Mouse (Mus musculus): ENCODE data around the gene Pon2. TPM values are rescaled to one million over a fixed set of nuclear protein-coding genes. Genes with fewer than 3 reads are reported as not detected.
"Not testable (repeated sequence)": the region's sequence is repeated elsewhere in the genome, so short reads cannot be mapped to it uniquely, and the experiment has no call there.

Pon2 gene
- total RNA-seq (2012; rRNA removed) = 11.1 and 12.7 TPM in 2 replicates

- H3K4me1 ChIP-seq (ENCODE audit: control insufficient read depth in 2 of 2, insufficient read depth in 2 of 2, low read length in 2 of 2, poor library complexity in 1 of 2) = peaks cover 0 to 5% of the 10 kb centered on the region in 2 experiments; a peak in 1 of 4 replicates
- H3K27ac ChIP-seq (ENCODE audit: insufficient read depth, low read depth, low read length, poor library complexity, severe bottlenecking) = no peak within 1 kb of the TSS
- no peaks in the 10 kb centered on the region for H3K9me3 ChIP-seq (ENCODE audit: control insufficient read depth, insufficient read depth, low read depth, low read length)
- TF ChIP-seq CHD2 (IDR thresholded peaks at IDR 0.05; ENCODE audit: low read depth, low read length) (no peak), HCFC1 (IDR thresholded peaks at IDR 0.05; ENCODE audit: borderline replicate concordance, insufficient read depth, low read length) (0 out of 2 replicates have a peak, but pooled peaks have one; percentile 20)
- peak; percentile 33 for DNase-seq (ENCODE audit: low read depth, low spot score)
- H3K36me3 ChIP-seq (ENCODE audit: control insufficient read depth, insufficient read depth, low read length, poor library complexity, severe bottlenecking) = no peaks in the 10 kb centered on the region
- peak within 1 kb of the TSS; percentile 64 to 82 for H3K4me3 ChIP-seq (ENCODE audit: insufficient read depth in 1 of 2, low read depth in 1 of 2, low read length in 2 of 2, poor library complexity in 1 of 2, severe bottlenecking in 1 of 2)
- in situ Hi-C loops (cut with MboI; ENCODE audit: low sequenced_read_pairs in 2 of 2, unreplicated experiment in 2 of 2) = no loop called here
- H3K9ac ChIP-seq (ENCODE audit: insufficient read depth, low read depth, low read length, poor library complexity, severe bottlenecking) = peak within 1 kb of the TSS; percentile 91
These were observed at the start of gene Pon2 for GRCm38 (mm10) chr6:5298092-5298554. Gene Pon2 (minus strand): TSS chr6:5298455.

GRCm38 (mm10) chr6:5344255-5344654 is 46.0 kb upstream of the Pon2 start:
- DNase-seq (ENCODE audit: low read depth, low spot score) = no peak
- TF ChIP-seq CHD2 (IDR thresholded peaks at IDR 0.05; ENCODE audit: low read depth, low read length) (no peak), ZNF384 (IDR thresholded peaks at IDR 0.05; ENCODE audit: low read depth, low read length) (no peak), HCFC1 (IDR thresholded peaks at IDR 0.05; ENCODE audit: borderline replicate concordance, insufficient read depth, low read length) (no peak), MAFK (IDR thresholded peaks at IDR 0.05; ENCODE audit: insufficient read depth, low read depth, low read length) (no peak), ZC3H11A (IDR thresholded peaks at IDR 0.05; ENCODE audit: borderline replicate concordance, low read depth, low read length) (no peak)
- no peak overlapping the region for H3K9ac ChIP-seq (ENCODE audit: insufficient read depth, low read depth, low read length, poor library complexity, severe bottlenecking)
- H3K27ac ChIP-seq (ENCODE audit: insufficient read depth, low read depth, low read length, poor library complexity, severe bottlenecking) = no peak overlapping the region
- no peaks in the 10 kb centered on the region for H3K4me1 ChIP-seq (ENCODE audit: control insufficient read depth in 2 of 2, insufficient read depth in 2 of 2, low read length in 2 of 2, poor library complexity in 1 of 2)
- no peaks in the 10 kb centered on the region for H3K9me3 ChIP-seq (ENCODE audit: control insufficient read depth, insufficient read depth, low read depth, low read length)
- in situ Hi-C loops (cut with MboI; ENCODE audit: low sequenced_read_pairs in 2 of 2, unreplicated experiment in 2 of 2) = no loop called here
- no peaks in the 10 kb centered on the region for H3K36me3 ChIP-seq (ENCODE audit: control insufficient read depth, insufficient read depth, low read length, poor library complexity, severe bottlenecking)
- H3K4me3 ChIP-seq (ENCODE audit: insufficient read depth in 1 of 2, low read depth in 1 of 2, low read length in 2 of 2, poor library complexity in 1 of 2, severe bottlenecking in 1 of 2) = no peak overlapping the region

GRCm38 (mm10) chr6:5339283-5339682 is 41.0 kb upstream of the Pon2 start:
- in situ Hi-C loops (cut with MboI; ENCODE audit: low sequenced_read_pairs in 2 of 2, unreplicated experiment in 2 of 2) = not testable (repeated sequence)

GRCm38 (mm10) chr6:5338781-5339180 is 40.5 kb upstream of the Pon2 start:
- H3K4me3 ChIP-seq (ENCODE audit: insufficient read depth in 1 of 2, low read depth in 1 of 2, low read length in 2 of 2, poor library complexity in 1 of 2, severe bottlenecking in 1 of 2); H3K27ac ChIP-seq (ENCODE audit: insufficient read depth, low read depth, low read length, poor library complexity, severe bottlenecking); H3K4me1 ChIP-seq (ENCODE audit: control insufficient read depth in 2 of 2, insufficient read depth in 2 of 2, low read length in 2 of 2, poor library complexity in 1 of 2); H3K9ac ChIP-seq (ENCODE audit: insufficient read depth, low read depth, low read length, poor library complexity, severe bottlenecking); in situ Hi-C loops (cut with MboI; ENCODE audit: low sequenced_read_pairs in 2 of 2, unreplicated experiment in 2 of 2); H3K9me3 ChIP-seq (ENCODE audit: control insufficient read depth, insufficient read depth, low read depth, low read length); H3K36me3 ChIP-seq (ENCODE audit: control insufficient read depth, insufficient read depth, low read length, poor library complexity, severe bottlenecking); DNase-seq (ENCODE audit: low read depth, low spot score): not testable (repeated sequence)

More at GRCm38 (mm10) chr6:5339283-5339682, 41.0 kb upstream of the Pon2 start:
- H3K27ac ChIP-seq (ENCODE audit: insufficient read depth, low read depth, low read length, poor library complexity, severe bottlenecking); H3K9me3 ChIP-seq (ENCODE audit: control insufficient read depth, insufficient read depth, low read depth, low read length); H3K9ac ChIP-seq (ENCODE audit: insufficient read depth, low read depth, low read length, poor library complexity, severe bottlenecking); H3K36me3 ChIP-seq (ENCODE audit: control insufficient read depth, insufficient read depth, low read length, poor library complexity, severe bottlenecking); H3K4me3 ChIP-seq (ENCODE audit: insufficient read depth in 1 of 2, low read depth in 1 of 2, low read length in 2 of 2, poor library complexity in 1 of 2, severe bottlenecking in 1 of 2); DNase-seq (ENCODE audit: low read depth, low spot score); H3K4me1 ChIP-seq (ENCODE audit: control insufficient read depth in 2 of 2, insufficient read depth in 2 of 2, low read length in 2 of 2, poor library complexity in 1 of 2): not testable (repeated sequence)

- H3K4me3 ChIP-seq (ENCODE audit: insufficient read depth in 1 of 2, low read depth in 1 of 2, low read length in 2 of 2, poor library complexity in 1 of 2, severe bottlenecking in 1 of 2); H3K27ac ChIP-seq (ENCODE audit: insufficient read depth, low read depth, low read length, poor library complexity, severe bottlenecking); H3K36me3 ChIP-seq (ENCODE audit: control insufficient read depth, insufficient read depth, low read length, poor library complexity, severe bottlenecking); H3K9ac ChIP-seq (ENCODE audit: insufficient read depth, low read depth, low read length, poor library complexity, severe bottlenecking); H3K9me3 ChIP-seq (ENCODE audit: control insufficient read depth, insufficient read depth, low read depth, low read length); H3K4me1 ChIP-seq (ENCODE audit: control insufficient read depth in 2 of 2, insufficient read depth in 2 of 2, low read length in 2 of 2, poor library complexity in 1 of 2); in situ Hi-C loops (cut with MboI; ENCODE audit: low sequenced_read_pairs in 2 of 2, unreplicated experiment in 2 of 2): not testable (repeated sequence)
- peak; percentile 17 for DNase-seq (ENCODE audit: low read depth, low spot score)
These were observed 37.8 kb upstream of the Pon2 start for GRCm38 (mm10) chr6:5336016-5336415.

Data from ES-E14 (cell line).